Mouse (Mus musculus): ENCODE data around the gene St6gal2. TPM values are rescaled to one million over a fixed set of nuclear protein-coding genes. Genes with fewer than 3 reads are reported as not detected.

The St6gal2 gene
- 0.06 TPM in 1 of 2 replicates, not detected in the other for polyA plus RNA-seq (2012; rRNA removed)

DNA sequence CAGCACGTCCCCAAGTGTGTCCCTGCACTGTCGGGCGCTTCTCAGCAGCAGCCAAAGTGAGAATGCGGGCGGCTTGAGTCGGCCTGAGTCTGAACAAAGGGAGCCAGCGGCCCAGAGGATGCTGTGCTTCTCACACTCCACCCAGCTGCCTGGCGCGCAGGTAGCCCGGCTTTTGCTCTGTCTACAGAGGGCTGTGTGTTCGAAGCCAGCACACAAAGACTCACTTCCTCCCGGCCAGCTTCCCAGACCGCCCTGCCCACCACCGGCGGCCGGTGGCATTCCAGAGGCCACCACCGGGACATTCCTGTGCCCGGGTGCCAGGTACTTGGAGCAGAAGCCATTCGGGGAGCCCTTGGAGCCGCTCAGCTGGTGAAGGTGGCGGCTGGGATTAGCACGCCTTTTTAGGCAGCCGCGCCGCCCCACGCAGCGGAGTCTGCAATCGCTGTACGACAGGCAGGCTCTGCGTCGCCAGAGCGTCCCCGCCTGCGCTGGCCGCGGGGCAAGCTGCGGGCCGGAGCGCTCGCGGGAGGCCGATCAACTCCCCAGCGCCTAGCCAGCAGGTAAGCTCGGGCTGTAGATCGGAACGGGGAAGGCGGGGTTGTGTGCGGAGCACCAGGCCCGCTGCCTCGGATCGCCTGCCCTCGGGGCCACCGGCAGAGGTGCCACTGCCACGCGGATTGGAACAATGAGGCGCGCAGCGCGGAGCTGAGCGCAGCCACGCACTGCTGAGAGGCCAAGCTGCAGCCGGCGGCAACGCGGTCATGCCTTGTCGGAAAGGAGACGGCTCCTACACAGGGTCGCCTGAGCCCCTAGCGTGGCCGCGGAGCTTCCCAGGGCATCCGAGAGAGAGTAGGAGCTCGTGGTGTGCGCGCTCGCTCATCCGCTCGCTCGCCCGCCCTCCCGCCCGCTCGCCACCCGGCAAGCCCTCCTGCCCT, at the start of gene St6gal2:
Gene St6gal2, plus strand, starts transcription at position 133 of the 935 bp plus-strand sequence.
- Histone ChIP-seq H3K4me3 (replicated peaks; ENCODE audit: extremely low read depth, low read depth, low read length) (no peak within 1 kb of the TSS), H3K4me1 (ENCODE audit: control insufficient read depth, insufficient read depth, low read length) (no peaks in the 10 kb centered on the region)
- TF ChIP-seq CTCF (IDR thresholded peaks at IDR 0.05; ENCODE audit: insufficient read depth, low read length) (no peak), POLR2A (IDR thresholded peaks at IDR 0.05; ENCODE audit: borderline replicate concordance, extremely low read depth, low read depth, low read length) (no peak)
- no peak for DNase-seq
- WGBS, result 2% methylated on average over 81 of the region's 84 CpGs

DNA sequence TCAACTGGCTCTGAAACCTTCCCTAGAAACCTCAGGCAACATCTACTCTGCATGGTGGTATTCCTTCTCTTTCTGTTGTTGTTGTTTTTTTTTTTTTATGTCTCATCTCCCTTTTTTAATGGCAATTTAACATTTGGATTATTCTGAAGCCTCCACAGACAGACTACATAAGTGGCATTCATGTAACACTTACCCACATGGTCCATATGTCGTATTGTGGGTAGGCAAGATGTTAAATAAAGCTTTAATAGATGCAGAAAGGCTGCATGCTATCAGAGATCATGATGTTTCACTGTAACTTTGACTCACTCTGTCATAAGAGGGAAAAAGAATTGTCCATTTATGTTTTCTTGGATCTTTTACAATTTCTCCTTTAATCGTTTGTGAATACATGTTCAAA, 39.1 kb upstream of the St6gal2 start:
- 78% methylated on average over 2 of the region's 2 CpGs for WGBS
- TF ChIP-seq POLR2A (IDR thresholded peaks at IDR 0.05; ENCODE audit: borderline replicate concordance, extremely low read depth, low read depth, low read length) (no peak), CTCF (IDR thresholded peaks at IDR 0.05; ENCODE audit: insufficient read depth, low read length) (no peak)
- DNase-seq, result no peak
- Histone ChIP-seq H3K4me1 (ENCODE audit: control insufficient read depth, insufficient read depth, low read length) (no peaks in the 10 kb centered on the region), H3K4me3 (replicated peaks; ENCODE audit: extremely low read depth, low read depth, low read length) (no peak overlapping the region)

DNA sequence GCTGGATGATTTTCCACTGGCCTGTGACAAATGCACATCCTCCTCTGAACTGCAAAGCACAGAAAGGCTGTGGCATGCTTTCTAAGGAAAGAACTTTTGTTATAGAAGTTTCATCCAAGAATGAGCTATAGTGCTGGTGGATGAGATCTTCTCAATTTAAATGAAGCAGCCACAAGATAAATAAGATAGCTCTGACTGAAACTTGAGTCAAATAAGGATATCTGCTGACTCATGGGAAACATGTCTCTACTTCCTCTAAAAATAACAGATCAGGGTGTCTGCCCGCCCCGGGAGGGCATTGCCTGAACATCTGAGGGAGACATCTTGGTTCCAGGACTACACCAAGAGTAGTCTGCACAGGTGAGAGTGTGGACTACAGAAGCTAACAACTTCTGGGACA, 28.7 kb upstream of the St6gal2 start:
- Histone ChIP-seq H3K4me1 (ENCODE audit: control insufficient read depth, insufficient read depth, low read length) (no peaks in the 10 kb centered on the region), H3K4me3 (replicated peaks; ENCODE audit: extremely low read depth, low read depth, low read length) (no peak overlapping the region)
- WGBS, result 79% methylated on average over 2 of the region's 2 CpGs
- DNase-seq, result no peak
- no peak for TF ChIP-seq CTCF (IDR thresholded peaks at IDR 0.05; ENCODE audit: insufficient read depth, low read length)

DNA sequence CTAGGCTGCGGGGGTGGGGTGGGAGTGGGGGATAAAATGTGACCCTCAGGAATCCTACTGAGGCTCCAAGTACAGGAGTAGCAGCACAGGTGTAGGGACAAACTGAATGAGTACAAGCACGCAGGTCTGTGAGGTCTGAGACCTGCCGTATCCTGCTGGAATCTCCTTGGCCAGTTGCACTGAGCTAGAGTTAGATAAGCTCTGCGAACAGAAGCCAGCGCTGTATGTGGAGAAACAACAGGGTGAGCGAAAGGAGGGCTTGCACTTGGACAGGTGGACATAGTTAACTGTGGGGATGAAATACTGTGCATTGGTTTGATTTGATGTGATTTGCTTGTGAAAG, 974 bp downstream of the St6gal2 start:
- no peak for TF ChIP-seq CTCF (IDR thresholded peaks at IDR 0.05; ENCODE audit: insufficient read depth, low read length)
- no peak for TF ChIP-seq POLR2A (IDR thresholded peaks at IDR 0.05; ENCODE audit: borderline replicate concordance, extremely low read depth, low read depth, low read length)
- Histone ChIP-seq H3K4me3 (replicated peaks; ENCODE audit: extremely low read depth, low read depth, low read length) (no peak overlapping the region), H3K4me1 (ENCODE audit: control insufficient read depth, insufficient read depth, low read length) (no peaks in the 10 kb centered on the region)
- no peak for DNase-seq
- WGBS, result 5% methylated on average over 6 of the region's 6 CpGs

DNA sequence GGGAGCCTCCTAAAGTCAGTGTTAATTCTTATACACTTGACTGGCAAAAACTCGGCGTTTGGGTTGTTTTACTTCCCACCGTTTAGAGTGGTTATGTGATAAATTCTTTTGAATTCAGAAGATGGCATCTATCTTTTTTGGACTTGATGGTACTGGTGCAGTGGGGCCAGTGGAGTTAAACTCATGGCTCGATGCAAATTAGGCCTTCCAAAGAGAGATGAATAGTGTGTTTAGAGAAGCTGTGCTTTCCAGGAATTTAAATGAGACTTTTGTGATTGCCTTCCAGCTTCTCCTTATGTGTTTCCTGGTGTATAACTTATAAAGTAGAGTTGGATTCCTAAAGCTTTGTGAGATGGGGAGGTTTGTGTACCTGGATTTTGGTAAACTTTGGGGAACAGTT, 1.5 kb downstream of the St6gal2 start:
- no peak overlapping the region for H3K4me3 ChIP-seq (replicated peaks; ENCODE audit: extremely low read depth, low read depth, low read length)
- WGBS, result 21% methylated on average over 4 of the region's 4 CpGs
- no peaks in the 10 kb centered on the region for H3K4me1 ChIP-seq (ENCODE audit: control insufficient read depth, insufficient read depth, low read length)
- DNase-seq, result no peak
- TF ChIP-seq POLR2A (IDR thresholded peaks at IDR 0.05; ENCODE audit: borderline replicate concordance, extremely low read depth, low read depth, low read length) (no peak), CTCF (IDR thresholded peaks at IDR 0.05; ENCODE audit: insufficient read depth, low read length) (no peak)

DNA sequence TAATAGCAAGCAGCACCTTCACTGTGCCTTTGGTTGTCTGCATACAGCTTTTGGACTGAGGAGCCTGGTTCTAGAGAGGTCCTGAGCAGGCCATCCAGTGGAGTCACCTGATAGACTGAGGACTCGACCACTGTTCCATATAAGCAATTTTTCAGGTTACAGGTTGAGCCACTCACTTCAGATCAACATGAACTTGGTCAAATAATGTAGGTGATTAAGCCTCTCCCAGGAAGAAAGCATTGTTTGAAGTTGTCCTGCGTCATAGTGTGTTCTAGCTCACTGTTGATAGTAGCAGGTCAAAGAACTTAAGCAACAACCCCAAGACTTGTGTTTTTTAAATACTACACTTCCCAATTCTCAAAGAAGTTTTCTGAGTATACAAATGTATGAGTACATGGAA, 5.8 kb downstream of the St6gal2 start:
- no peak overlapping the region for H3K4me3 ChIP-seq (replicated peaks; ENCODE audit: extremely low read depth, low read depth, low read length)
- TF ChIP-seq CTCF (IDR thresholded peaks at IDR 0.05; ENCODE audit: insufficient read depth, low read length) (no peak), POLR2A (IDR thresholded peaks at IDR 0.05; ENCODE audit: borderline replicate concordance, extremely low read depth, low read depth, low read length) (no peak)
- WGBS, result 43% methylated on average over 2 of the region's 2 CpGs
- H3K4me1 ChIP-seq (ENCODE audit: control insufficient read depth, insufficient read depth, low read length), result no peaks in the 10 kb centered on the region
- DNase-seq, result no peak

DNA sequence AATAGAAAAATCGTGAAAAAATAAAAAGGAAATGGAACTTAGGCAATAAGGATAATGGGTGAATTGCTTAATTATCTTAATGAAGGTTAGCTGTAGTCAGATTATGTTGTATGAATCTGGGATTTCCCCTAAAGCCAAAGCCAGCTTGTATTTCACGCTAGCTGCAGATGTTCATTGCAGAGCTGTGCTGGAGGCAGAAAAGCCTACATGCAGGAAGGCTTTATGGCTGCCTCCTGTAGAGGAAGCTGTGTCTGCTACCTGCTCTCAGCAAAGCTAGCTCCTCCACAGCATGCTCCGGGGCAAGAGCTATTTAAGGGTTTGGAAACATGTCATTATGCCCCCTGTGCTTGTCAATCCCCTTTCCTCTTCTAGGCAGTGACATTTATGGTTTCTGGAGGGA, 9.3 kb downstream of the St6gal2 start:
- WGBS, result 56% methylated on average over 3 of the region's 3 CpGs
- Histone ChIP-seq H3K4me3 (replicated peaks; ENCODE audit: extremely low read depth, low read depth, low read length) (no peak overlapping the region), H3K4me1 (ENCODE audit: control insufficient read depth, insufficient read depth, low read length) (no peaks in the 10 kb centered on the region)
- TF ChIP-seq POLR2A (IDR thresholded peaks at IDR 0.05; ENCODE audit: borderline replicate concordance, extremely low read depth, low read depth, low read length) (no peak), CTCF (IDR thresholded peaks at IDR 0.05; ENCODE audit: insufficient read depth, low read length) (no peak)
- DNase-seq, result no peak

DNA sequence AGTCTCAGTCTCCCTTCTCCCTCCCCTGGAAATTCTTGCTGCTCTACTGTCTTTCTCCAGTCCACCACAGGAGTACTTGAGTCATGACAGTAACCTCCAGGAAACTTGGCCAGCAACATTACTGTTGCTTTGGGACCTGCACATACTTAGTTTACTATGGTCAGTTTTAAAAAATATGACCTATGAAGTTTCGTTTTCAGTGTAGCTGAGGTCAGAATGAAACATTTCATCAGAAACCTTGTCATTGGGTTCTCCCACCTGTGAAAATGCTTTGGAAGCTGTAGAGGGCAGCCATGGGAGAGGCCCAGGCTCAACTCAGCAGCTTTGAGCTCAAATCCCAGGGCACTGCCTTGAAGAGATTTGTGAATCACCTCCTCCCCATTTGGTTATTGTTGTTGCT, 15.0 kb downstream of the St6gal2 start:
- WGBS, result 67% methylated on average over 1 of the region's 1 CpGs
- TF ChIP-seq POLR2A (IDR thresholded peaks at IDR 0.05; ENCODE audit: borderline replicate concordance, extremely low read depth, low read depth, low read length), result no peak
- TF ChIP-seq CTCF (IDR thresholded peaks at IDR 0.05; ENCODE audit: insufficient read depth, low read length), result no peak
- no peak overlapping the region for H3K4me3 ChIP-seq (replicated peaks; ENCODE audit: extremely low read depth, low read depth, low read length)

DNA sequence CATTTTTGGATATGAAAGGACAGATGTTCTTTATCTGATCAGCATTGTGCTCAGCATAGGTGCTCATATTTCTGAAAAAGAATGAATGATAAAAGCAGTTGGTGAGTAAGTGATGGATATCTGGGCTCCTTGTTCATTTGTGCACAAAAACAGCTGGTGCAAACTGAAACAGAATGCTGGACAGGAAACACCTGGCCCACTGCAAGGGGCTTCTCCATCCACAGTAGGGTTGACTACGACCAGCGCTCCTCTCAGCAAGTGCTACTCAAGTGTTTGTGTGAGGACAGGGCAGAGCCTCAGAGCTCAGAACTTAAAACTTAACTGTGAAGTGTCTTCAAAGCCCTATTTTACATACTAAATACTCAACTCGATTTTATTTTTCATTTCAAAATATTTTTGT, 22.4 kb downstream of the St6gal2 start:
- TF ChIP-seq POLR2A (IDR thresholded peaks at IDR 0.05; ENCODE audit: borderline replicate concordance, extremely low read depth, low read depth, low read length), result no peak
- TF ChIP-seq CTCF (IDR thresholded peaks at IDR 0.05; ENCODE audit: insufficient read depth, low read length), result no peak
- no peak for DNase-seq
- H3K4me3 ChIP-seq (replicated peaks; ENCODE audit: extremely low read depth, low read depth, low read length), result no peak overlapping the region
- WGBS, result 52% methylated on average over 3 of the region's 3 CpGs
- no peaks in the 10 kb centered on the region for H3K4me1 ChIP-seq (ENCODE audit: control insufficient read depth, insufficient read depth, low read length)

More for the DNA sequence above, 15.0 kb downstream of the St6gal2 start:
- DNase-seq, result no peak
- no peaks in the 10 kb centered on the region for H3K4me1 ChIP-seq (ENCODE audit: control insufficient read depth, insufficient read depth, low read length)

DNA sequence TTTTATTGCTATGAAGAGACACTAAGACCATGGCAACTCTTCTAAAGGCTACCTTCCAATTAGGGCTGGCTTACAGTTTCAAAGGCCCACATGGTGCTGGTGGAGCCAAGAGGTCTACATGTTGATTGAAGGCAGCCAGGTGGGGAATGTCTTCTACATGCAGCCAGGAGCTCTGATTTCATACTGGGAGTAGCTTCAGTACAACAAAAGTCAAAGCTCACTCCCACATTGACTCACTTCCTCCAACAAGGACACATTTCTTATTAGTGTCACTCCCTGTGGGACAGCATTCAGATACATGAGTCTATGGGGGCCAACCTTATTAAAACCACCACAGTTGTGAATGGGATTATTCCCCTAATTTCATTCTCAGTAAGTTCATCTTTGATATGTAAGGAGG, 23.8 kb downstream of the St6gal2 start:
- no peak overlapping the region for H3K4me3 ChIP-seq (replicated peaks; ENCODE audit: extremely low read depth, low read depth, low read length)
- no peaks in the 10 kb centered on the region for H3K4me1 ChIP-seq (ENCODE audit: control insufficient read depth, insufficient read depth, low read length)
- TF ChIP-seq POLR2A (IDR thresholded peaks at IDR 0.05; ENCODE audit: borderline replicate concordance, extremely low read depth, low read depth, low read length), result no peak
- no peak for TF ChIP-seq CTCF (IDR thresholded peaks at IDR 0.05; ENCODE audit: insufficient read depth, low read length)
- DNase-seq, result no peak

Measured in lung, adult 2 months (tissue).